Mouse (Mus musculus) E14TG2a.4 (cell line): ENCODE measurements around the gene Fam20c.

Experiments
- H3K27me3 ChIP-seq: 2 replicates; pipeline ENCODE4 v1.6.1; 2014; ENCODE audit warnings: low read length, control low read depth; ENCODE audit not compliant: insufficient read depth
- H3K36me3 ChIP-seq: 2 replicates; pipeline ENCODE4 v1.6.1; 2014; ENCODE audit warnings: low read length, control low read depth; ENCODE audit not compliant: insufficient read depth
- H3K4me1 ChIP-seq: replicated peaks from 2 replicates; pipeline ENCODE4 v1.6.1; 2014; ENCODE audit warnings: low read depth, low read length, control low read depth
- H3K4me3 ChIP-seq: replicated peaks from 2 replicates; pipeline ENCODE4 v1.5.1; 2014; ENCODE audit warnings: mild to moderate bottlenecking, low read length
- H3K9me3 ChIP-seq: 2 replicates; pipeline ENCODE4 v1.6.1; 2014; ENCODE audit warnings: low read length, control low read depth
- CTCF ChIP-seq: conservative IDR thresholded peaks from 2 replicates; pipeline ENCODE4 v1.5.1; 2014; ENCODE audit warnings: low read length
- NANOG ChIP-seq: IDR thresholded peaks from 2 replicates; pipeline ENCODE4 v1.6.1; 2014; ENCODE audit warnings: borderline replicate concordance, low read length, mixed read lengths
- POU5F1 ChIP-seq: IDR thresholded peaks from 2 replicates; pipeline ENCODE4 v1.6.1; 2014; ENCODE audit warnings: low read length, borderline replicate concordance

Fam20c gene

DNA sequence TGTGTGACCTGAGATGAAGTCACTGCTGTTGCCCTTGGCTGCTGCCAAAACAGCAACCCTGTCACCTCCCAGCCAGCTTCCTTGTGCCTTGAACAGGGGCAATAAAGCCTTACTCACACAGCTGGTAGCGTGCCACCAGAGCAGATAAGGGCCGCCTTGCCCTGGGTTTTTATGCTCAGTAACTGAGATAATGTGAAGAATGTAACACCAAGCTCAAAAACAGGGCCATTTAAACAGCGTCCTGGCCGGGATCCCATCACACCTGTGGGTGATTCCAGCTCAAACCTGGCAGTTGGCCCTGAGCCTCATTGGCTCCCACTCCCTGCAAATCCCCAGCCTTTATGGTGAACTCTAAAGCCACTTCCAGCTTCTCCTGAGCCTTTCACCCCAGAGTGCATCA is 92.2 kb downstream of the Fam20c start:
- H3K36me3 ChIP-seq: no peaks in the 10 kb centered on the region
- TF ChIP-seq POU5F1 (no peak), CTCF (no peak), NANOG (no peak)
- peaks cover 23% of the 10 kb centered on the region for H3K9me3 ChIP-seq
- peaks cover 17% of the 10 kb centered on the region for H3K27me3 ChIP-seq
- no peak overlapping the region for H3K4me3 ChIP-seq
- H3K4me1 ChIP-seq: peaks cover 18% of the 10 kb centered on the region

- peaks cover 18% of the 10 kb centered on the region for H3K4me1 ChIP-seq
- peaks cover 14% of the 10 kb centered on the region for H3K9me3 ChIP-seq
- TF ChIP-seq NANOG (no peak), POU5F1 (no peak), CTCF (peak; percentile 76)
- no peak overlapping the region for H3K4me3 ChIP-seq
- no peaks in the 10 kb centered on the region for H3K36me3 ChIP-seq
- peaks cover 17% of the 10 kb centered on the region for H3K27me3 ChIP-seq
Observed at GRCm38 (mm10) chr5:138848102-138848501, 93.8 kb downstream of the Fam20c start.

DNA sequence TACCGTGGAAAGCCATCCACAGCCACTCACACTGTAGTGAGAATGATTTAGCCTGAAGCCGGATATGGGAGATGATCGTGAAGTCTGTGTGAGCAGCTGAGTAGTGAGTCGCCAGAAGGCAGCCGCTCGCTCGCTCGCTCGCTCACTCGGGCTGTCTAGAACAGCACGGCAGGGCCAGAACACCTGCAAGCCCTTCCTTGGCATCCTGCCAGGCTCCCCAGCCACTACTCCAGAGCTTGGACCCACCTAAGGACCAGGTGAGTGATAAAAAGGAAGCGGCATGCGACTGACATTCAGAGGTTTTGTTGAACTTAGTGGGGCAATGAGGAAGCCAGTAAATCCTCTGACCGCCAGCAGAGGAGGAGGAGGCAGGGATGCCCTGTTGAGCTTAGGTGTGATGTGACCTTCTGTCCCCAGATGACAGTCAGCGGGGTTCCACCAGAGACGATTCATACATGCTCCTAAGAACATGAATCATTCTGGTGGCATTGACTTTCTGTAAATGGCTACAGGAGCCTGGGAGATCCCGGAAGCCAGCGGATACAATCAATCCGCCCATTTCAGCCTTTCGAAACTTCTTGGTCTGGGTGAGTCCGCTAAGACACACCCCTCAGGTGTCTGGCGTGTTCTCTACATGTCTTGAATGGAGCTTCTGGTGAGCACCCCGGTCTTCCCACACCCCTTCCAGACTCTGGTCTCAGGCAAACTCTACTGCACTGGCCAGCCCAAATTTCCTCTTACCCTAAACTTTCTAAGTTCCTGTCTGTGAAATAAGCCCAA is 95.6 kb downstream of the Fam20c start:
- Histone ChIP-seq H3K4me1 (peaks cover 18% of the 10 kb centered on the region), H3K4me3 (no peak overlapping the region), H3K27me3 (peaks cover 17% of the 10 kb centered on the region), H3K9me3 (peaks cover 5% of the 10 kb centered on the region), H3K36me3 (no peaks in the 10 kb centered on the region)
- TF ChIP-seq CTCF: no peak
- no peak for TF ChIP-seq NANOG
- no peak for TF ChIP-seq POU5F1

DNA sequence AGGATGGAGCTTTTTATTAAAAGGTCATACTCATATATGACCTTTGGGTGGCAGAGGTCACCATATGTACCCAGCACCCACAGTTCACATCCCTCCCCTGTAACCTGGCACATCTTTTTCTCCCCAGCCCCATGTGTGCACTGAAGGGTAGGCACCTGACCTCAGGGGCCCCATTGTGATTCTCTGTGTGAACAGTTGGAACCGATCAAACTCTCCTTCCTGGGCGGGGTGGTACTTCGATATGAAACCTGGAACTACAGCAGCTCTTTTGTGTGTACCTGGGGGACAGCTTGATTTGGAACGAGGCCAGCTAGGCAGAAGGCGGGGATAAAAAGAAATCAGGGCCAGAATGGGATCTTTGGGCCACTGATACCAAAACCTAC is 96.1 kb downstream of the Fam20c start:
- TF ChIP-seq NANOG (0 out of 2 replicates have a peak, but pooled peaks have one; percentile 21), CTCF (no peak), POU5F1 (no peak)
- H3K36me3 ChIP-seq: no peaks in the 10 kb centered on the region
- H3K27me3 ChIP-seq: peaks cover 17% of the 10 kb centered on the region
- peaks cover 18% of the 10 kb centered on the region for H3K4me1 ChIP-seq
- no peak overlapping the region for H3K4me3 ChIP-seq
- H3K9me3 ChIP-seq: peaks cover 5% of the 10 kb centered on the region

- H3K36me3 ChIP-seq: no peaks in the 10 kb centered on the region
- no peak overlapping the region for H3K4me3 ChIP-seq
- peaks cover 18% of the 10 kb centered on the region for H3K4me1 ChIP-seq
- peaks cover 16% of the 10 kb centered on the region for H3K27me3 ChIP-seq
- TF ChIP-seq CTCF: no peak
- no peak for TF ChIP-seq POU5F1
- TF ChIP-seq NANOG: no peak
- H3K9me3 ChIP-seq: peaks cover 5% of the 10 kb centered on the region
Observed at GRCm38 (mm10) chr5:138851296-138851780, 97.0 kb downstream of the Fam20c start.

DNA sequence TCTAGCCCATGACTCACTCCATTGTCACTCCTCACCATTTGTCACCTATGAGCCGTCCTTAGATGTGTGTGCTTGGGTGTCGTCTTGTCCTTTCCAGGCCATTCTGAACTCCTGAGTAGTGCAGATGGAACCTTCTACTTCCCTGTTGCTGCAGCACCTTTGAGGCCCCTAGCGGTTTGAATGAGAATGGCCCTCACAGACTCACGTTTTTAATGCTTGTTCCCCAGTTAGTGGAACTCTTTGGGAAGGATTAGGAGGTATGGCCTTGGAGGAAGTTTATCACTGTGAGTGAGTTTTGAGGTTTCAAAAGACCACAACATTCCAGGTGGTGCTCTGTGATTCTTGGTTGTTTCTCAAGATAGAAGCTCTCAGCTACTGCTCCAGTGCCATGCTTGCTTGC is 97.8 kb downstream of the Fam20c start:
- no peaks in the 10 kb centered on the region for H3K36me3 ChIP-seq
- TF ChIP-seq POU5F1 (no peak), CTCF (peak; percentile 18; the same call in 1 of the 2 replicates), NANOG (no peak)
- H3K4me1 ChIP-seq: peaks cover 19% of the 10 kb centered on the region
- H3K9me3 ChIP-seq: peaks cover 5% of the 10 kb centered on the region
- H3K4me3 ChIP-seq: no peak overlapping the region
- peaks cover 8% of the 10 kb centered on the region for H3K27me3 ChIP-seq

- Histone ChIP-seq H3K36me3 (no peaks in the 10 kb centered on the region), H3K9me3 (peaks cover 5% of the 10 kb centered on the region), H3K27me3 (peaks cover 8% of the 10 kb centered on the region), H3K4me3 (no peak overlapping the region), H3K4me1 (peaks cover 22% of the 10 kb centered on the region)
- no peak for TF ChIP-seq NANOG
- no peak for TF ChIP-seq CTCF
- TF ChIP-seq POU5F1: no peak
Observed at GRCm38 (mm10) chr5:138853349-138853748, 99.0 kb downstream of the Fam20c start.

DNA sequence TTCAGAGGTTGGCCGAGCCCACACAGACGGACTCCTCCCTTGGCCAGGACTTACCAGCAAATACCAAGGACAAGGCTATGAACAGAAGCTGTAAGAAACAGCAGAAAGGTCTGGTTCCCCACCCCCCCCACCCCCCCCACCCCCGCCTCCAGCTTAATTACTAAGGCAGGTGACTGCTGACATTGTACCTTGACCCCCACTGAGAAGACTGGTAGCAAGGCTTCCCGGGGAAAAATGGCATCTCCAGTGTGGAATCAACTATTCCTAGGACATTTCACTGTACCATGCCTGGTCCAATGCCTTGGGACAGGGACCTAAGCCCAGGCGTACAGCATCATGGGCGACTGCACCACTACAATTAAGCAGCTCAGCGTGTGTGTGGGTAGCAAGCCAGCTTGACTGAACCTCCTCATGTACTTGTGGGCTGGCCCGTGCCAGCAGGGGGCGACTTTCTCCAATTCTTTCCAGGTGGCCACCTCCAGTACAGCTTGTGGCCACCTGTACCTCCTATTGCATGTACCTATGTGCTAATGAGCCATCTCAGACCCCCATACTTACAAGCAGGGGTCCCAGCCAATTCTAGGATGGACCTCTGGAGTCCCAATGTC is 102.8 kb downstream of the Fam20c start:
- H3K4me3 ChIP-seq: no peak overlapping the region
- peaks cover 3% of the 10 kb centered on the region for H3K9me3 ChIP-seq
- TF ChIP-seq POU5F1 (no peak), CTCF (peak; percentile 50)
- peaks cover 9% of the 10 kb centered on the region; the same call in 1 of the 2 replicates for H3K4me1 ChIP-seq
- peaks cover 5% of the 10 kb centered on the region; the same call in 1 of the 2 replicates for H3K27me3 ChIP-seq
- H3K36me3 ChIP-seq: no peaks in the 10 kb centered on the region
